ENCODE assay signal across 8 mouse cellular contexts in genomic region chr17:84956931-84957486, GRCm38 (mm10). TPM values are rescaled to one million over a fixed set of nuclear protein-coding genes. Genes with fewer than 3 reads are reported as not detected.
DNase-seq lines count a peak whose midpoint lies in the region; ATAC-seq and TF ChIP-seq lines count a peak whose summit lies in the region.

No protein-coding gene starts in this region.

- H3K4me2 ChIP-seq in embryonic facial prominence, embryonic 11.5 days (ENCODE audit: low read depth, low read length), result peak overlapping the region; percentile 54

- H3K4me3 ChIP-seq in embryonic facial prominence, embryonic 11.5 days (ENCODE audit: low read depth, low read length), result peak overlapping the region; percentile 23
- peak overlapping the region; percentile 65 for H3K4me3 ChIP-seq in kidney, adult 2 months (ENCODE audit: insufficient read depth, low read depth, low read length)

- WGBS in embryonic facial prominence, embryonic 11.5 days, result under 1% methylated on average over 24 of the region's 24 CpGs
- WGBS in kidney, adult 2 months, result under 1% methylated on average over 24 of the region's 24 CpGs

- no peaks in the 10 kb centered on the region for H3K27me3 ChIP-seq in embryonic facial prominence, embryonic 11.5 days (ENCODE audit: control insufficient read depth, insufficient read depth, low read length)
- no peaks in the 10 kb centered on the region for H3K27me3 ChIP-seq in kidney, adult 2 months (replicated peaks; ENCODE audit: control insufficient read depth, insufficient read depth, low read length)

- H3K36me3 ChIP-seq in embryonic facial prominence, embryonic 11.5 days (replicated peaks; ENCODE audit: control insufficient read depth, insufficient read depth, low read depth, low read length), result no peaks in the 10 kb centered on the region; the same call in 1 of the 2 replicates
- H3K36me3 ChIP-seq in kidney, adult 2 months (ENCODE audit: control insufficient read depth, insufficient read depth, low read length), result no peaks in the 10 kb centered on the region

- no peaks in the 10 kb centered on the region for H3K4me1 ChIP-seq in embryonic facial prominence, embryonic 11.5 days (ENCODE audit: control insufficient read depth, insufficient read depth, low read length)
- peaks cover 11% of the 10 kb centered on the region; the same call in 1 of the 2 replicates for H3K4me1 ChIP-seq in kidney, adult 2 months (ENCODE audit: control insufficient read depth, insufficient read depth, low read length)

- DNase-seq in A20 (ENCODE audit: low read depth, low spot score) (peak; percentile 98), liver (peak; percentile 91)
- peak; percentile 76 for DNase-seq in adrenal gland, postnatal 25 days
- DNase-seq in embryonic facial prominence, embryonic 11.5 days (ENCODE audit: low spot score), result peak; percentile 91
- DNase-seq in gonadal fat pad, adult 2 months (ENCODE audit: low read depth), result peak; percentile 91
- DNase-seq in kidney, adult 2 months, result no peak
- peak; percentile 80 to 88 for DNase-seq in monocyte, adult 2 months (ENCODE audit: low read depth in 1 of 2, low spot score in 2 of 2)
- DNase-seq in spleen, postnatal 14 days (ENCODE audit: low spot score in 2 of 2), result peak; percentile 68 to 74

- peak; percentile 63 for TF ChIP-seq POLR2A in kidney, adult 2 months (IDR thresholded peaks at IDR 0.05; ENCODE audit: low read depth, low read length)

- H3K9me3 ChIP-seq in embryonic facial prominence, embryonic 11.5 days (replicated peaks; ENCODE audit: control insufficient read depth, low read length), result no peaks in the 10 kb centered on the region

- H3K27ac ChIP-seq in embryonic facial prominence, embryonic 11.5 days (replicated peaks; ENCODE audit: low read depth, low read length), result peak overlapping the region; percentile 74
- H3K27ac ChIP-seq in kidney, adult 2 months (ENCODE audit: insufficient read depth, low read depth, low read length), result peak overlapping the region; percentile 98

- H3K9ac ChIP-seq in embryonic facial prominence, embryonic 11.5 days (replicated peaks; ENCODE audit: low read length), result peak overlapping the region; percentile 53

- no peak for TF ChIP-seq CTCF in kidney, adult 2 months (conservative IDR thresholded peaks at IDR 0.05; ENCODE audit: insufficient read depth, insufficient read length, low read depth, low read length)

- ATAC-seq in embryonic facial prominence, embryonic 11.5 days (replicated peaks; ENCODE audit: insufficient number of reproducible peaks, low FRiP score, low TSS enrichment, low read depth), result peak; percentile 91

RNA-seq across cellular contexts. Expression of gene Ppm1b, which starts 0.5 kb away (rescaled TPM):
- 143 and 172 TPM in 2 replicates for total RNA-seq in adrenal gland, postnatal 25 days (2021)
- polyA plus RNA-seq in embryonic facial prominence, embryonic 11.5 days (2014; fragmentation: Nextera tagmentation; extraction: Ambion mirVana), result 89.4 and 93.9 TPM in 2 replicates
- polyA plus RNA-seq in gonadal fat pad, adult 2 months (2012; rRNA removed), result 28.5 and 37.3 TPM in 2 replicates
- 34.2 and 46.4 TPM in 2 replicates for polyA plus RNA-seq in kidney, adult 2 months (2012; rRNA removed)
